Mouse (Mus musculus): ENCODE results near the gene Gypa. TPM values are rescaled to one million over a fixed set of nuclear protein-coding genes. Genes with fewer than 3 reads are reported as not detected.

Gene Gypa
- polyA plus RNA-seq, 1 experiment from 2014 or later, result 2.5 TPM

DNA sequence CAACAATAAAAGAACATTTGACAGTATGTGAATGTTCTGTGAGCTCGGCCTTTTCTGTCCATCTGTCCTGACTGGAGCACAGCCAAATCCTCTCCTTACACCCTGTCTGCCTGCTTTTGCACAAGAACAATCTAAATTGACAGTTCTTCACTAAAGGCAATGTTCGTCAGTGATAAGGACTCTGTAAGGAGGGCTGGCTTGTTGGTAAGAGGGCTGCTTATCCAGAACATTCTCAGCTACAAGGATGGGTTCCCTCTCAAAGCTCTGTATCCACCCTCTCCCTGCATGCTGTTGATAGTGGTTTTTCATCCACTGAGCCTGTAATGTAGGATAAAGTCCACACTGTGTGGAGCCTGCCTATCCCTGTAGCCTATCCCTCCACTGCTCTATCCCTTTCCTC lies 6.7 kb downstream of the Gypa start:
- H3K27ac ChIP-seq (ENCODE audit: low read depth), result no peak overlapping the region
- H3K4me2 ChIP-seq (ENCODE audit: low read length), result no peak overlapping the region
- H3K9ac ChIP-seq (ENCODE audit: low read length), result no peak overlapping the region
- no peaks in the 10 kb centered on the region for H3K27me3 ChIP-seq (replicated peaks; ENCODE audit: control insufficient read depth, insufficient read depth, low read length)
- H3K4me3 ChIP-seq (ENCODE audit: low read depth, low read length), result no peak overlapping the region
- WGBS, result 76% methylated on average over 2 of the region's 2 CpGs
- no peaks in the 10 kb centered on the region for H3K36me3 ChIP-seq (ENCODE audit: control insufficient read depth, insufficient read depth, low read length)
- no peaks in the 10 kb centered on the region for H3K9me3 ChIP-seq (ENCODE audit: control insufficient read depth, low read length)
- DNase-seq (ENCODE audit: low spot score), result no peak
- no peak for ATAC-seq (replicated peaks; ENCODE audit: low FRiP score, low TSS enrichment, low read depth)
- H3K4me1 ChIP-seq (replicated peaks; ENCODE audit: control insufficient read depth, insufficient read depth, low read length), result no peaks in the 10 kb centered on the region

DNA sequence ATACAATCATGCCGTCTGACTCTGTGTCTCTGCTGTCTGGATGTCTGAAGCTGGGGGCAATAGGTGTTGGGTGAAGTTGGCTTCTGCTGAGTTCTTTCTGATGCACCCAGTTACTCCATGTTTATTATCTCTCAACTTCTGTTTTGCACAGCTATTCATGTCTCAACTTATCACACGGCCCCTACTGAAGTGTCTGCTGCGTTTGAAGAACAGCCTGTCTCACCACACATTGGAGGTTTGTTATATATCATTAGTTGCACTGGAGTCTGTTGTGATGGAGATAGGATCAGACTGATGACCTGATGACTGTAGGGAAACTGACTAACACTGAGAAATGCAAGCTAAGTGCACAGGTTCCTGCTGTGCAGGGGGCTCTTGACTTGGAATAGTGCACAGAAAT lies 7.2 kb downstream of the Gypa start:
- WGBS, result 79% methylated on average over 3 of the region's 3 CpGs
- Histone ChIP-seq H3K27ac (ENCODE audit: low read depth) (no peak overlapping the region), H3K4me3 (ENCODE audit: low read depth, low read length) (no peak overlapping the region), H3K4me1 (replicated peaks; ENCODE audit: control insufficient read depth, insufficient read depth, low read length) (no peaks in the 10 kb centered on the region), H3K36me3 (ENCODE audit: control insufficient read depth, insufficient read depth, low read length) (no peaks in the 10 kb centered on the region), H3K27me3 (replicated peaks; ENCODE audit: control insufficient read depth, insufficient read depth, low read length) (no peaks in the 10 kb centered on the region), H3K9me3 (ENCODE audit: control insufficient read depth, low read length) (no peaks in the 10 kb centered on the region), H3K4me2 (ENCODE audit: low read length) (no peak overlapping the region), H3K9ac (ENCODE audit: low read length) (no peak overlapping the region)
- ATAC-seq (replicated peaks; ENCODE audit: low FRiP score, low TSS enrichment, low read depth), result no peak
- DNase-seq (ENCODE audit: low spot score), result no peak

DNA sequence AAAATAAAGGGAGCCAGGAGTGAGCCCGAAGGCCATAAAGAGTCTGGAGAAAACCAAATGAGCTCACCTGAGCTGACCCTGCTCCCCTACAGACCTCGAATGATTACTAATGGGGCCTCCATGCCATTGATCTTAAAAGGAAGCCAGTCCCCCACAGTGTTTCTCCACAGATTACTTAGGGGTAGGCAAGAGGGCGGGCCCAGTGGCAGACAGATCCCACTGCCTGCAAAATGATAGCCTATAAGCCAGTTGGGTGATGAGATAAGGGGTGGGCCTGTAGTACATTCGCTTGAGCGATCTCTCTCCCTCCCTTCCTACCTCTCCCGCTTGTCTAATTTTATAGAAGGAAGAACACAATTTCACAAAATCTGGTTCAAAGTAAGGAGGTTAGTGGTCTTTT lies 7.7 kb downstream of the Gypa start:
- no peak overlapping the region for H3K4me3 ChIP-seq (ENCODE audit: low read depth, low read length)
- H3K27ac ChIP-seq (ENCODE audit: low read depth), result no peak overlapping the region
- ATAC-seq (replicated peaks; ENCODE audit: low FRiP score, low TSS enrichment, low read depth), result no peak
- H3K27me3 ChIP-seq (replicated peaks; ENCODE audit: control insufficient read depth, insufficient read depth, low read length), result no peaks in the 10 kb centered on the region
- WGBS, result 75% methylated on average over 6 of the region's 6 CpGs
- no peaks in the 10 kb centered on the region for H3K36me3 ChIP-seq (ENCODE audit: control insufficient read depth, insufficient read depth, low read length)
- H3K4me2 ChIP-seq (ENCODE audit: low read length), result no peak overlapping the region
- DNase-seq (ENCODE audit: low spot score), result no peak
- H3K9me3 ChIP-seq (ENCODE audit: control insufficient read depth, low read length), result no peaks in the 10 kb centered on the region
- H3K4me1 ChIP-seq (replicated peaks; ENCODE audit: control insufficient read depth, insufficient read depth, low read length), result no peaks in the 10 kb centered on the region
- no peak overlapping the region for H3K9ac ChIP-seq (ENCODE audit: low read length)

GRCm38 (mm10) chr8:80526382-80527355 lies 33.1 kb downstream of the Gypa start:
- DNase-seq (ENCODE audit: low spot score) (no peak), ATAC-seq (replicated peaks; ENCODE audit: low FRiP score, low TSS enrichment, low read depth) (no peak)
- Histone ChIP-seq H3K27ac (ENCODE audit: low read depth) (no peak overlapping the region), H3K4me3 (ENCODE audit: low read depth, low read length) (no peak overlapping the region), H3K27me3 (replicated peaks; ENCODE audit: control insufficient read depth, insufficient read depth, low read length) (no peaks in the 10 kb centered on the region), H3K4me1 (replicated peaks; ENCODE audit: control insufficient read depth, insufficient read depth, low read length) (no peaks in the 10 kb centered on the region), H3K9me3 (ENCODE audit: control insufficient read depth, low read length) (no peaks in the 10 kb centered on the region), H3K36me3 (ENCODE audit: control insufficient read depth, insufficient read depth, low read length) (no peaks in the 10 kb centered on the region), H3K4me2 (ENCODE audit: low read length) (no peak overlapping the region), H3K9ac (ENCODE audit: low read length) (no peak overlapping the region)
- 87% methylated on average over 5 of the region's 5 CpGs for WGBS

DNA sequence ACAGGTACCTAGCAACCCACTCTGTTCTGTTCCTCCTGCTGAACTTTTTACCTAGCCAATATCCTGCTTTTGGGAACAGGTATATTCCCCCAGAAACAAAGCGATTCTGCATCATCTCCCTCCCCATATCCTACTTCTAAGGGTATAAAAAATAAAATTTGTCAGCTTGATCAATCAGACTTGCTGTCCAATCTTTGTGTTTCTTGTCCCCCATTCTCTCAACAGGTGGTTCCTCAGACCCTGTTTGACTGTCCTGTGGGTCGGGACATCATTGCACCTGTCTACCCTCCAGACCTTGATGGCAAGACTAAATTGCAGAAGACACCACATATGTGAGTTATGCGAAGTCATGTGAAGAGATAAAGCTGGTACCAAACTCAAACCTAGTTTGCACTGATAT lies 48.3 kb downstream of the Gypa start:
- H3K4me2 ChIP-seq (ENCODE audit: low read length), result no peak overlapping the region
- DNase-seq (ENCODE audit: low spot score) (no peak), ATAC-seq (replicated peaks; ENCODE audit: low FRiP score, low TSS enrichment, low read depth) (no peak)
- H3K36me3 ChIP-seq (ENCODE audit: control insufficient read depth, insufficient read depth, low read length), result no peaks in the 10 kb centered on the region
- H3K27me3 ChIP-seq (replicated peaks; ENCODE audit: control insufficient read depth, insufficient read depth, low read length), result no peaks in the 10 kb centered on the region
- no peaks in the 10 kb centered on the region for H3K4me1 ChIP-seq (replicated peaks; ENCODE audit: control insufficient read depth, insufficient read depth, low read length)
- WGBS, result 91% methylated on average over 3 of the region's 3 CpGs
- no peak overlapping the region for H3K4me3 ChIP-seq (ENCODE audit: low read depth, low read length)
- no peak overlapping the region for H3K27ac ChIP-seq (ENCODE audit: low read depth)
- no peaks in the 10 kb centered on the region for H3K9me3 ChIP-seq (ENCODE audit: control insufficient read depth, low read length)
- no peak overlapping the region for H3K9ac ChIP-seq (ENCODE audit: low read length)

- Histone ChIP-seq H3K27me3 (replicated peaks; ENCODE audit: control insufficient read depth, insufficient read depth, low read length) (no peaks in the 10 kb centered on the region), H3K9me3 (ENCODE audit: control insufficient read depth, low read length) (no peaks in the 10 kb centered on the region), H3K9ac (ENCODE audit: low read length) (no peak overlapping the region), H3K4me1 (replicated peaks; ENCODE audit: control insufficient read depth, insufficient read depth, low read length) (no peaks in the 10 kb centered on the region), H3K36me3 (ENCODE audit: control insufficient read depth, insufficient read depth, low read length) (no peaks in the 10 kb centered on the region), H3K4me3 (ENCODE audit: low read depth, low read length) (no peak overlapping the region), H3K27ac (ENCODE audit: low read depth) (no peak overlapping the region), H3K4me2 (ENCODE audit: low read length) (no peak overlapping the region)
- no peak for ATAC-seq (replicated peaks; ENCODE audit: low FRiP score, low TSS enrichment, low read depth)
- DNase-seq (ENCODE audit: low spot score), result no peak
These were observed 56.9 kb downstream of the Gypa start for GRCm38 (mm10) chr8:80550436-80550835.

GRCm38 (mm10) chr8:80551303-80551702 lies 57.7 kb downstream of the Gypa start:
- no peaks in the 10 kb centered on the region for H3K36me3 ChIP-seq (ENCODE audit: control insufficient read depth, insufficient read depth, low read length)
- H3K4me1 ChIP-seq (replicated peaks; ENCODE audit: control insufficient read depth, insufficient read depth, low read length), result no peaks in the 10 kb centered on the region
- DNase-seq (ENCODE audit: low spot score) (no peak), ATAC-seq (replicated peaks; ENCODE audit: low FRiP score, low TSS enrichment, low read depth) (no peak)
- H3K9ac ChIP-seq (ENCODE audit: low read length), result no peak overlapping the region
- 72% methylated on average over 3 of the region's 3 CpGs for WGBS
- H3K4me2 ChIP-seq (ENCODE audit: low read length), result no peak overlapping the region
- H3K9me3 ChIP-seq (ENCODE audit: control insufficient read depth, low read length), result no peaks in the 10 kb centered on the region
- H3K27ac ChIP-seq (ENCODE audit: low read depth), result no peak overlapping the region
- no peaks in the 10 kb centered on the region for H3K27me3 ChIP-seq (replicated peaks; ENCODE audit: control insufficient read depth, insufficient read depth, low read length)
- no peak overlapping the region for H3K4me3 ChIP-seq (ENCODE audit: low read depth, low read length)

- no peaks in the 10 kb centered on the region for H3K9me3 ChIP-seq (ENCODE audit: control insufficient read depth, low read length)
- no peak for ATAC-seq (replicated peaks; ENCODE audit: low FRiP score, low TSS enrichment, low read depth)
- 91% methylated on average over 2 of the region's 2 CpGs for WGBS
These were observed 61.4 kb downstream of the Gypa start for GRCm38 (mm10) chr8:80554991-80555390.

More at GRCm38 (mm10) chr8:80554991-80555390, 61.4 kb downstream of the Gypa start:
- no peaks in the 10 kb centered on the region for H3K36me3 ChIP-seq (ENCODE audit: control insufficient read depth, insufficient read depth, low read length)
- H3K4me1 ChIP-seq (replicated peaks; ENCODE audit: control insufficient read depth, insufficient read depth, low read length), result no peaks in the 10 kb centered on the region
- H3K4me2 ChIP-seq (ENCODE audit: low read length), result no peak overlapping the region
- no peak for DNase-seq (ENCODE audit: low spot score)
- H3K27ac ChIP-seq (ENCODE audit: low read depth), result no peak overlapping the region
- no peak overlapping the region for H3K4me3 ChIP-seq (ENCODE audit: low read depth, low read length)
- H3K9ac ChIP-seq (ENCODE audit: low read length), result no peak overlapping the region
- H3K27me3 ChIP-seq (replicated peaks; ENCODE audit: control insufficient read depth, insufficient read depth, low read length), result no peaks in the 10 kb centered on the region

Measured in intestine, embryonic 14.5 days (tissue).